Mouse (Mus musculus): ENCODE measurements at regions not wholly inside any gene's neighbourhood (a gene's known extent, or its start where the extent isn't known, plus 50 kb on each side); places are given as distances from the start of the nearest gene placed in this dataset.

DNA sequence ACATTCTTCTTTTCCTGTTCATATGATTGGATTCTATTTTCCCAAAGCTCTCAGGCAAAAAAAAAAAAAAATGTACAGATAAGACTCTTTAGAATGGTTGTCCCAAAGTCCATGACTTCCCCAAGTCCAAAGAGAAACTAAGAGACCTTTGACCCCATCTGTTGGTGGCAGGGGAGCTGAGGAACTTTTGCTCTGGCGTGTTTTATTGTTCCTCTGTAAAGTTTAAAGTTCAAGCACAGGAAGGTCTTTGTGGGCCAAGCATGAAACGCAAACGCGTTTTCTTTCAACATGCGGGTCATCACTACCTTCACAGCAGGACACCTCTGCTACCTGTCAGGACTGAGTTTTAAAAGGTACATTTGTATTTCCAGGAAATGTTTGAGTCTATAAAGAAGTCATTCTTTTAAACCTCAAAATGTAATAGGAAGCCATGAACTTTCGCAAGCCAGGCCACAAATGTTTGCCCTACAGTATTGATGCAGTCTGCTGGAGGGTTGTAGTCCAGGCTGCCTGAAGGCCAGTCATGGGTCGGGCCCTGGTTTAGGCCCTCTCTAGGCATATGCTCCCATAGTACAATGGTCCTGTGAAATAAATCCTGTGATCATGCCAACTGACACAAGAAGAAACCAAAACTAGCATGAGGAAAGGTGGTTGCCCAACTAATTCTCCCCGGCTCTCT is 194.7 kb downstream of the Sp3 start:
- Histone ChIP-seq H3K9me3 (ENCODE audit: low read length) (no peaks in the 10 kb centered on the region), H3K4me3 (ENCODE audit: low read length) (no peak overlapping the region), H3K4me2 (ENCODE audit: low read depth, low read length) (no peak overlapping the region), H3K9ac (replicated peaks; ENCODE audit: low read length) (no peak overlapping the region), H3K36me3 (ENCODE audit: insufficient read depth, low read length) (no peaks in the 10 kb centered on the region), H3K4me1 (ENCODE audit: insufficient read depth, low read length) (peaks cover 6% of the 10 kb centered on the region; the same call in 1 of the 2 replicates), H3K27ac (no peak overlapping the region), H3K27me3 (ENCODE audit: insufficient read depth, low read length) (no peaks in the 10 kb centered on the region)
- no peak for ATAC-seq
- TF ChIP-seq CTCF (IDR thresholded peaks at IDR 0.05; ENCODE audit: low read depth) = no peak
- 83% methylated on average over 8 of the region's 8 CpGs for WGBS
- DNase-seq (ENCODE audit: low spot score) = no peak

- TF ChIP-seq CTCF (IDR thresholded peaks at IDR 0.05; ENCODE audit: low read depth) = no peak
- Histone ChIP-seq H3K4me2 (ENCODE audit: low read depth, low read length) (no peak overlapping the region), H3K4me3 (ENCODE audit: low read length) (no peak overlapping the region), H3K36me3 (ENCODE audit: insufficient read depth, low read length) (no peaks in the 10 kb centered on the region), H3K27me3 (ENCODE audit: insufficient read depth, low read length) (no peaks in the 10 kb centered on the region), H3K9ac (replicated peaks; ENCODE audit: low read length) (no peak overlapping the region), H3K4me1 (ENCODE audit: insufficient read depth, low read length) (peaks cover 3% of the 10 kb centered on the region; the same call in 1 of the 2 replicates), H3K9me3 (ENCODE audit: low read length) (no peaks in the 10 kb centered on the region), H3K27ac (no peak overlapping the region)
- no peak for DNase-seq (ENCODE audit: low spot score)
- no peak for ATAC-seq
- 41% methylated on average over 5 of the region's 5 CpGs for WGBS
Measured at GRCm38 (mm10) chr2:72786044-72786737, 194.1 kb downstream of the Sp3 start.

DNA sequence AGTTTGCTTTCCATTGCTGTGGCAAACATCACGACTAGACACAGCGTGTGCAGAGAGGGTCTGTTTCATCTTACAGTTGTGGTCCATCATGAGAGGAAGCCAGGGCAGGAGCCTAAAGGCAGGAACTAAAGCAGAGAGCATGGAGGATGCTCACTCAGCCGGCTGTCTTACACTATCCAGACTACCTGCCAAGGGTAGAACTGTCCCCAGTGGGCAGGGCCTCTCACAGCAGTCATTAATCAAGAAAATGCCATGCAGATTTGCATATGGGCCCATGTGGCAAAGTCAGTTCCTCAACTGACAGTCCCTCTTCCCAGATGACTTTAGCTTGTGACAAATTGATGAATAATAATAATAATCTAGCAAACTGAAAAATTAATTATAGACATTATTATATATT is 192.6 kb downstream of the Sp3 start:
- WGBS = 78% methylated on average over 3 of the region's 3 CpGs
- Histone ChIP-seq H3K9me3 (ENCODE audit: low read length) (no peaks in the 10 kb centered on the region), H3K4me2 (ENCODE audit: low read depth, low read length) (no peak overlapping the region), H3K4me3 (ENCODE audit: low read length) (no peak overlapping the region), H3K27me3 (ENCODE audit: insufficient read depth, low read length) (no peaks in the 10 kb centered on the region), H3K9ac (replicated peaks; ENCODE audit: low read length) (no peak overlapping the region), H3K4me1 (ENCODE audit: insufficient read depth, low read length) (no peaks in the 10 kb centered on the region), H3K27ac (no peak overlapping the region), H3K36me3 (ENCODE audit: insufficient read depth, low read length) (no peaks in the 10 kb centered on the region)
- no peak for TF ChIP-seq CTCF (IDR thresholded peaks at IDR 0.05; ENCODE audit: low read depth)
- DNase-seq (ENCODE audit: low spot score) = no peak
- ATAC-seq = no peak

DNA sequence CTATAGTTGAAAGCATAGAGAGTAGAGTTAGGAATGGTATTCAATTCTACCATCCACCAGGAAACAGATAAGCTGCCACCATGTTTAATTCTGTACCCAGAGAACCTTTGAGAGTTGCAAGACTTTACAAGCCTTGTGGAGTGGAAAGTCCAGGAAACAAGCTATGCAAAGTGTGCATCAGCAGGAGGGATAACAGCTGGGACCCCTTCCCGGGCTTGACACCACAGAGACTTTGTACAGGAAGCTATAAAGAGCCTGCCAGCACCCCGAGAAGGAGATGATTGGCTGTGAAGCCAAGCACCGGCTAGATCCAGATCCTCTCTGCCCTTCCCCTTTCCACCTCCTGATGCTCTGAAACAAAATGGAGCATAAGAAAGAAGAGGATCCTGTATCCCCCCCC is 188.8 kb downstream of the Sp3 start:
- no peak overlapping the region for H3K9ac ChIP-seq (replicated peaks; ENCODE audit: low read length)
- H3K9me3 ChIP-seq (ENCODE audit: low read length) = no peaks in the 10 kb centered on the region
- no peak for DNase-seq (ENCODE audit: low spot score)
- ATAC-seq = no peak
- H3K4me3 ChIP-seq (ENCODE audit: low read length) = no peak overlapping the region
- H3K4me1 ChIP-seq (ENCODE audit: insufficient read depth, low read length) = no peaks in the 10 kb centered on the region
- no peak for TF ChIP-seq CTCF (IDR thresholded peaks at IDR 0.05; ENCODE audit: low read depth)
- H3K27me3 ChIP-seq (ENCODE audit: insufficient read depth, low read length) = no peaks in the 10 kb centered on the region
- H3K4me2 ChIP-seq (ENCODE audit: low read depth, low read length) = no peak overlapping the region
- 75% methylated on average over 3 of the region's 3 CpGs for WGBS
- H3K27ac ChIP-seq = no peak overlapping the region
- H3K36me3 ChIP-seq (ENCODE audit: insufficient read depth, low read length) = no peaks in the 10 kb centered on the region

DNA sequence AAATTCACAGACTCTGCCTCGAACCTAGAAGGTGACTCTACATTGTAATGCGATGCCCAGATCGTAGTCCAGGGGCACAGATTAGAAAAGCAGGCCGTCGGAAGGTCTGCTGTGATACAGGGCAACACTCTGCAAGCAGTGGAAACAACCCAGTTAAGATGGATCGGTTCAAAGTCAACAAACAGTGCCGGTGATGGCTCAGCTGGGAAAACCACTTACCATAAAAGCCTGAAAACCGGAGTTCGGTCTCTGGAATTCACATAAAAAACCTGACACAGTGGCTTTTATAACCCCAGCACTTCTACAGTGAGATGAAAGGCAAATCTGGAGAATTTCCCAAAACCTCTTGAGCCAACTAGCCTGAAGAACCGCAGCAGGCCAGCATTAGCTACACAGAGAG is 186.8 kb downstream of the Sp3 start:
- no peak for TF ChIP-seq CTCF (IDR thresholded peaks at IDR 0.05; ENCODE audit: low read depth)
- DNase-seq (ENCODE audit: low spot score) = no peak
- Histone ChIP-seq H3K4me2 (ENCODE audit: low read depth, low read length) (no peak overlapping the region), H3K4me3 (ENCODE audit: low read length) (no peak overlapping the region), H3K27ac (no peak overlapping the region), H3K9ac (replicated peaks; ENCODE audit: low read length) (no peak overlapping the region), H3K4me1 (ENCODE audit: insufficient read depth, low read length) (no peaks in the 10 kb centered on the region), H3K27me3 (ENCODE audit: insufficient read depth, low read length) (no peaks in the 10 kb centered on the region), H3K9me3 (ENCODE audit: low read length) (no peaks in the 10 kb centered on the region), H3K36me3 (ENCODE audit: insufficient read depth, low read length) (no peaks in the 10 kb centered on the region)
- 81% methylated on average over 10 of the region's 10 CpGs for WGBS
- no peak for ATAC-seq

GRCm38 (mm10) chr2:72794501-72794900 is 185.7 kb downstream of the Sp3 start:
- 67% methylated on average over 4 of the region's 4 CpGs for whole genome bisulfite sequencing
- no peak overlapping the region for H3K4me2 ChIP-seq (ENCODE audit: low read depth, low read length)
- H3K4me1 ChIP-seq (ENCODE audit: insufficient read depth, low read length) = no peaks in the 10 kb centered on the region
- H3K36me3 ChIP-seq (ENCODE audit: insufficient read depth, low read length) = no peaks in the 10 kb centered on the region
- DNase-seq (ENCODE audit: low spot score) (no peak), ATAC-seq (no peak)
- H3K27ac ChIP-seq = no peak overlapping the region
- no peak overlapping the region for H3K9ac ChIP-seq (replicated peaks; ENCODE audit: low read length)
- H3K4me3 ChIP-seq (ENCODE audit: low read length) = no peak overlapping the region
- H3K27me3 ChIP-seq (ENCODE audit: insufficient read depth, low read length) = no peaks in the 10 kb centered on the region
- no peak for TF ChIP-seq CTCF (IDR thresholded peaks at IDR 0.05; ENCODE audit: low read depth)
- no peaks in the 10 kb centered on the region for H3K9me3 ChIP-seq (ENCODE audit: low read length)
